Mouse (Mus musculus) layer of hippocampus, adult 9-11 months (tissue): ENCODE results near the gene Aacs.

Source experiments
- DNase-seq: peaks from one replicate; pipeline ENCODE4 v3.0.0; 2022

Aacs gene

GRCm38 (mm10) chr5:125546293-125546692 is 70.7 kb downstream of the Aacs start:
- no peak for DNase-seq

GRCm38 (mm10) chr5:125549750-125550489 is 74.3 kb downstream of the Aacs start:
- DNase-seq, result no peak

GRCm38 (mm10) chr5:125555732-125556131 is 80.1 kb downstream of the Aacs start:
- peak; percentile 71 for DNase-seq

GRCm38 (mm10) chr5:125563492-125563891 is 87.9 kb downstream of the Aacs start:
- DNase-seq, result no peak

GRCm38 (mm10) chr5:125565725-125566124 is 90.1 kb downstream of the Aacs start:
- no peak for DNase-seq
